Mouse (Mus musculus): Measurements from ENCODE around the gene Clta. TPM values are rescaled to one million over a fixed set of nuclear protein-coding genes. Genes with fewer than 3 reads are reported as not detected.
"Not testable (repeated sequence)": the region's sequence is repeated elsewhere in the genome, so short reads cannot be mapped to it uniquely, and the experiment has no call there.

Clta gene
- total and polyA plus RNA-seq, 3 experiments = 301 to 454 (median 450) TPM

GRCm38 (mm10) chr4:44040802-44041201 is 36.5 kb downstream of the Clta start:
- no peaks in the 10 kb centered on the region for H3K9me3 ChIP-seq (replicated peaks; ENCODE audit: low read length)
- H3K27ac ChIP-seq (ENCODE audit: insufficient read depth, low read depth) = no peak overlapping the region
- peaks cover 9 to 32% of the 10 kb centered on the region in 2 experiments for H3K4me1 ChIP-seq (ENCODE audit: control insufficient read depth in 1 of 2, insufficient read depth in 2 of 2)
- DNase-seq (ENCODE audit: extremely low read depth) = no peak
- TF ChIP-seq JUN (IDR thresholded peaks at IDR 0.05; ENCODE audit: insufficient read depth, low read depth, low read length) (no peak), KAT2A (IDR thresholded peaks at IDR 0.05; ENCODE audit: insufficient replicate concordance, low read length) (no peak), MXI1 (IDR thresholded peaks at IDR 0.05; ENCODE audit: low read depth, low read length) (no peak), HCFC1 (IDR thresholded peaks at IDR 0.05; ENCODE audit: low read depth, low read length) (no peak), ZC3H11A (IDR thresholded peaks at IDR 0.05; ENCODE audit: low read depth, low read length) (no peak), TBP (conservative IDR thresholded peaks at IDR 0.05; ENCODE audit: low read depth, low read length) (no peak), NRF1 (IDR thresholded peaks at IDR 0.05; ENCODE audit: low read depth, low read length) (no peak)
- H3K27me3 ChIP-seq (replicated peaks) = no peaks in the 10 kb centered on the region
- dilution Hi-C loops (cut with MboI; ENCODE audit: extremely low pct_ligation_motif_present, extremely low pct_unique_long_range_greater_than_20kb, low sequenced_read_pairs) (no loop called here), in situ Hi-C loops (cut with MboI; ENCODE audit: low pct_ligation_motif_present, low pct_unique_long_range_greater_than_20kb, low sequenced_read_pairs) (no loop called here)
- H3K4me2 ChIP-seq (ENCODE audit: insufficient read depth, low read depth, poor library complexity, severe bottlenecking) = no peak overlapping the region
- H3K36me3 ChIP-seq (replicated peaks in 1 of 2; ENCODE audit: control insufficient read depth in 1 of 2, insufficient read depth in 1 of 2, low read length in 1 of 2) = peaks cover 58 to 71% of the 10 kb centered on the region in 2 experiments
- no peak overlapping the region for H3K9ac ChIP-seq (ENCODE audit: insufficient read depth, low read depth)
- H3K4me3 ChIP-seq (replicated peaks in 1 of 3; ENCODE audit: low read depth in 2 of 3, low read length in 2 of 3, poor library complexity in 1 of 3) = no peak overlapping the region
- no peaks in the 10 kb centered on the region for H3K79me2 ChIP-seq (replicated peaks; ENCODE audit: control insufficient read depth, extremely low read depth, insufficient read depth, poor library complexity, severe bottlenecking)

GRCm38 (mm10) chr4:44042429-44042828 is 38.2 kb downstream of the Clta start:
- Histone ChIP-seq H3K27me3 (replicated peaks) (no peaks in the 10 kb centered on the region), H3K36me3 (replicated peaks in 1 of 2; ENCODE audit: control insufficient read depth in 1 of 2, insufficient read depth in 1 of 2, low read length in 1 of 2) (peaks cover 51 to 68% of the 10 kb centered on the region in 2 experiments), H3K4me1 (ENCODE audit: control insufficient read depth in 1 of 2, insufficient read depth in 2 of 2) (peaks cover 11 to 45% of the 10 kb centered on the region in 2 experiments), H3K27ac (ENCODE audit: insufficient read depth, low read depth) (no peak overlapping the region), H3K9ac (ENCODE audit: insufficient read depth, low read depth) (no peak overlapping the region), H3K4me3 (replicated peaks in 1 of 3; ENCODE audit: low read depth in 2 of 3, low read length in 2 of 3, poor library complexity in 1 of 3) (no peak overlapping the region), H3K79me2 (replicated peaks; ENCODE audit: control insufficient read depth, extremely low read depth, insufficient read depth, poor library complexity, severe bottlenecking) (no peaks in the 10 kb centered on the region), H3K4me2 (ENCODE audit: insufficient read depth, low read depth, poor library complexity, severe bottlenecking) (no peak overlapping the region), H3K9me3 (replicated peaks; ENCODE audit: low read length) (no peaks in the 10 kb centered on the region)
- dilution Hi-C loops (cut with MboI; ENCODE audit: extremely low pct_ligation_motif_present, extremely low pct_unique_long_range_greater_than_20kb, low sequenced_read_pairs) (no loop called here), in situ Hi-C loops (cut with MboI; ENCODE audit: low pct_ligation_motif_present, low pct_unique_long_range_greater_than_20kb, low sequenced_read_pairs) (no loop called here)
- no peak for DNase-seq (ENCODE audit: extremely low read depth)
- TF ChIP-seq RCOR1 (conservative IDR thresholded peaks at IDR 0.05; ENCODE audit: low read depth, low read length) (no peak), ZNF384 (IDR thresholded peaks at IDR 0.05; ENCODE audit: low read depth, low read length) (no peak), GABPA (IDR thresholded peaks at IDR 0.05; ENCODE audit: insufficient replicate concordance, low read depth, low read length) (no peak), NELFE (IDR thresholded peaks at IDR 0.05; ENCODE audit: low read depth, low read length) (no peak), TCF12 (IDR thresholded peaks at IDR 0.05; ENCODE audit: low read depth, low read length) (no peak), MEF2A (IDR thresholded peaks at IDR 0.05; ENCODE audit: borderline replicate concordance, low read depth, low read length) (no peak), POLR2AphosphoS2 (IDR thresholded peaks at IDR 0.05; ENCODE audit: low read depth, low read length) (no peak), MYC (IDR thresholded peaks at IDR 0.05; ENCODE audit: low read depth, low read length) (no peak), NRF1 (IDR thresholded peaks at IDR 0.05; ENCODE audit: low read depth, low read length) (no peak), JUND (conservative IDR thresholded peaks at IDR 0.05; ENCODE audit: low read depth, low read length) (no peak), MXI1 (IDR thresholded peaks at IDR 0.05; ENCODE audit: low read depth, low read length) (no peak), JUN (IDR thresholded peaks at IDR 0.05; ENCODE audit: insufficient read depth, low read depth, low read length) (no peak), MAX (IDR thresholded peaks at IDR 0.05; ENCODE audit: low read length) (no peak), USF1 (IDR thresholded peaks at IDR 0.05; ENCODE audit: low read depth, low read length) (no peak), RAD21 (IDR thresholded peaks at IDR 0.05; ENCODE audit: low read depth, low read length) (no peak), MAZ (IDR thresholded peaks at IDR 0.05; ENCODE audit: low read depth, low read length) (no peak), ZC3H11A (IDR thresholded peaks at IDR 0.05; ENCODE audit: low read depth, low read length) (no peak)

DNA sequence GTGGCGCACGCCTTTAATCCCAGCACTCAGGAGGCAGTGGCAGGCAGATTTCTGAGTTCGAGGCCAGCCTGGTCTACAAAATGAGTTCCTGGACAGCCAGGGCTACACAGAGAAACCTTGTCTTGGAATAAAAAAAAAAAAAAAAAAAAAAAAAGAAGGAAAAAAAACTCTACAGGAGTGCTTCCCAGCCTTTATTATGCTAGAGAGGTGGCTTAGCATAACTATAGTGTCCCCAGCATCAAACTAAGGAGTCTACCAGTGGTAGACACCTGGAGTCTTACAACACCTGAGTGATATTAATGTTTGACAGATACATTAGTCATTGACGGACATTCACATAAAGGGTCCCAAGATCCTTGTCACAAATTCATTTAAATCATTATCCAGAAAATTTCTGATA is 38.9 kb downstream of the Clta start:
- H3K79me2 ChIP-seq (replicated peaks; ENCODE audit: control insufficient read depth, extremely low read depth, insufficient read depth, poor library complexity, severe bottlenecking); H3K9me3 ChIP-seq (replicated peaks; ENCODE audit: low read length); H3K4me2 ChIP-seq (ENCODE audit: insufficient read depth, low read depth, poor library complexity, severe bottlenecking); H3K9ac ChIP-seq (ENCODE audit: insufficient read depth, low read depth); H3K4me3 ChIP-seq (replicated peaks in 1 of 3; ENCODE audit: low read depth in 2 of 3, low read length in 2 of 3, poor library complexity in 1 of 3); H3K27ac ChIP-seq (ENCODE audit: insufficient read depth, low read depth); in situ Hi-C loops (cut with MboI; ENCODE audit: low pct_ligation_motif_present, low pct_unique_long_range_greater_than_20kb, low sequenced_read_pairs); dilution Hi-C loops (cut with MboI; ENCODE audit: extremely low pct_ligation_motif_present, extremely low pct_unique_long_range_greater_than_20kb, low sequenced_read_pairs); DNase-seq (ENCODE audit: extremely low read depth); H3K27me3 ChIP-seq (replicated peaks): not testable (repeated sequence)
- Histone ChIP-seq H3K36me3 (replicated peaks in 1 of 2; ENCODE audit: control insufficient read depth in 1 of 2, insufficient read depth in 1 of 2, low read length in 1 of 2) (peaks cover 48 to 67% of the 10 kb centered on the region in 2 experiments), H3K4me1 (ENCODE audit: control insufficient read depth in 1 of 2, insufficient read depth in 2 of 2) (peaks cover 11 to 45% of the 10 kb centered on the region in 2 experiments)

Measured in CH12.LX (cell line).